Mouse (Mus musculus): ENCODE data around the gene Clic3. TPM values are rescaled to one million over a fixed set of nuclear protein-coding genes. Genes with fewer than 3 reads are reported as not detected.

Clic3 gene
- polyA plus RNA-seq, 1 experiment from 2014 or later = 1.4 TPM

DNA sequence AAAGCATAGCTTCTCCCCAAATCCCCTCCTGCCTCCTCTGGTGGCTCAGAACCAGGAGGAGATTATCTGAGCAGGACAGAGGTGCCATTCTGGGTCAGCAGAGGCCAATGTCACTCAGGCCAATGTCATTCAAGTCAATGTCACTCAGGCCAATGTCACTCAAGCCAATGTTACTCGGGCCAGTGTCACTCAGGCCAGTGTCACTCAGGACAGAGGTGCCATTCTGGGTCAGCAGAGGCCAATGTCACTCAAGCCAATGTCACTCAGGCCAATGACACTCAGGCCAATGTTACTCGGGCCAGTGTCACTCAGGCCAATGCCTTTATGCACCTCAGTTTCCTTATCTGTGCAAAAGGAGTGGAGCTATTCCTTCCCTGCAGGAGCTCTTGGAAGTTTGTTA lies 15.9 kb downstream of the Clic3 start:
- DNase-seq (no peak), ATAC-seq (peak; percentile 81)
- Histone ChIP-seq H3K4me1 (ENCODE audit: insufficient read depth) (no peaks in the 10 kb centered on the region), H3K9me3 (ENCODE audit: low read length) (no peaks in the 10 kb centered on the region), H3K27ac (ENCODE audit: low read depth) (no peak overlapping the region), H3K9ac (replicated peaks) (no peak overlapping the region), H3K4me3 (ENCODE audit: low read depth, low read length) (no peak overlapping the region), H3K4me2 (ENCODE audit: low read depth, low read length) (no peak overlapping the region), H3K36me3 (replicated peaks; ENCODE audit: insufficient read depth, low read length) (no peaks in the 10 kb centered on the region), H3K27me3 (ENCODE audit: insufficient read depth, low read length) (no peaks in the 10 kb centered on the region)
- TF ChIP-seq CTCF (IDR thresholded peaks at IDR 0.05; ENCODE audit: low read depth) (no peak), EP300 (IDR thresholded peaks at IDR 0.05; ENCODE audit: low read depth) (no peak)
- 81% methylated on average over 2 of the region's 2 CpGs for WGBS (ENCODE audit: insufficient replicate concordance)

DNA sequence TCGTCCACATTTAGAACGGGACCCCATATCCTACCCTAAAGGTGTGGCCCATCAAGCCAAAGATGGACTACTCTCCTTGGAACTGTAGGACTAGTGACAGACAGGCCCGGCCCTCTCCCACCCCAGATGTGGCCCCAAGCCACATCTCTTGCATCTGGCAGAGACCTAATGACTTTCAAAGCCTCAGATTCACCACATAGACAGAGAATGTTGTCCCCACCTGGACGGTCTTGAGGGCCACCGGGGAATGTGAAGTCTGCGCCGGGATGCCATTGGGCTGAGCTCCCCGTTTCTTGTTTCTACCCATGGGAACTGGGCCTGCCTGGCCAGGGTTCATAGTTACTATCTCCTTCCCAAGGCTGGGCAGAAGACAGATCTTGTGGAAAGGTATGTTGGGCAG lies 20.9 kb downstream of the Clic3 start:
- TF ChIP-seq CTCF (IDR thresholded peaks at IDR 0.05; ENCODE audit: low read depth) (no peak), EP300 (IDR thresholded peaks at IDR 0.05; ENCODE audit: low read depth) (no peak)
- 78% methylated on average over 8 of the region's 8 CpGs for WGBS (ENCODE audit: insufficient replicate concordance)
- no peaks in the 10 kb centered on the region for H3K27me3 ChIP-seq (ENCODE audit: insufficient read depth, low read length)
- no peak overlapping the region for H3K27ac ChIP-seq (ENCODE audit: low read depth)
- H3K4me1 ChIP-seq (ENCODE audit: insufficient read depth) = no peaks in the 10 kb centered on the region
- no peak for ATAC-seq
- no peak overlapping the region for H3K4me3 ChIP-seq (ENCODE audit: low read depth, low read length)
- DNase-seq = no peak
- no peaks in the 10 kb centered on the region for H3K36me3 ChIP-seq (replicated peaks; ENCODE audit: insufficient read depth, low read length)
- H3K9me3 ChIP-seq (ENCODE audit: low read length) = no peaks in the 10 kb centered on the region
- H3K9ac ChIP-seq (replicated peaks) = no peak overlapping the region
- no peak overlapping the region for H3K4me2 ChIP-seq (ENCODE audit: low read depth, low read length)

DNA sequence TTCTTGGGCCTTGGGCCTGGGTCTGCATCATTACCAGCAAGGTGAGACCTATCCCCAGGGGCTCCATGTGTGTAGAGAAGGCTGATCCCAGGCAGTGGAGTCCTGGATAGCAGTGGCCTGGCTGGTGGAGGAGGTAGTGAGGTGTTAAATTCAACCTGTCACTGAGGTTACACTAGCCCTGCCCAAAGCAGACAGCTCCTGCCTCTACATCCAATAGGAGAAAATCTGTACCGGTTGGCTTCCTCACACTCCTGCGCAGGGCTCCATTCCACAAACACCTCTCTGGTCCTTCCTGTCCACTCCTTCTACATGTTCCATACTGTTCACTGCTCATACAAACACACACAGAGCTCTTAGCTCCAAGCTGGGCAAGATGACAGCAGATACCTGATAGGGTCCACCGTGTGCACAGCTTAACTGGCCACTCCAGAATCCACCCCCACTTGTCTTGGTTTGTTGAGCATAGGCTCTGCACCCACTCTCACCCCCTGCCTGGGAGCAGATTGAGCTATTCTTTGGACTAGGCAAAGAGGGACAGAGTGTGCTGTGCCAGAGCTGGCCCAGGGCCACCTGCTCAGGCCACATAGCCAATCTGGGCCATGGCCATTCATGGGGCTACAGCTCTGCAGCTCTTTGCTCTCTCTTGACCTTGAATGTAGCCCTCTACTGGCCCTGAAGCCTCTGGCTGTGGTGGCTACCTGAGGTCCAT lies 21.5 kb downstream of the Clic3 start:
- 90% methylated on average over 3 of the region's 3 CpGs for WGBS (ENCODE audit: insufficient replicate concordance)

DNA sequence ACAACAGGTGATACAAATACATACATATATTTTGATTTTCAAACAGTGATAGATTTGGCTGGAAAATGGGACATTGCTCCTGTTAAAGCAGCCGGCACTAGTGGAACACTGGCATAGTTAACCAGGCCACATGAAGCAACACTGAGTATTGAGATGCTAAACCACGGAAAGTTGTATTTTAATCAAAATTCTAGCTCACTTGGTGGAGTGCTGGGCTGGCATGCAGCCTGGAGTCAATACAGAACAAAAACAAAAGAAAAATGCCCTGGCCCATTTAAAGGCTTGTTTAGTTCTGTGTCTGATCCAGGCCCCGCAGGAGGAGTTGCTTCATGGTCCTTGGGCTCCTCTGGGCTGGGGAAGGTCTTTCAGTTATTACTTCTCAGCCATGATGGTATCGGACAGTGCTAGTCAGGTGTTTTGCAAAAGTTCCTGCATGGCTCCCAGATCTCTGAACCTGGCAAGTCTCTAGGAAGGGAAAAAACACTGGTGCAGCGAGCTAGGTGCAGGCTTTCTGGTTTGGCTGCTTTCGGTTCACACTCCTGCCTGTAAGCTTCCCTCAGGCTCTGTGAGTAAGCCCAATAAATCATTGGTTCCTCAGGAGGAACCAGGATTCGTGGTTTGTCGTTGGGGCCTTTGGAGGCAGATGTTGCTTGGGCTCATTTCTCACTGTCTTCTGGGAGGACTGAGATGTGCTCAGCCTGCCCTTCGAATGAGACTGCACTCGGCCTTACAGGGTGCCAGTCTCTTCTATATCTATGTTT lies 23.1 kb downstream of the Clic3 start:
- no peaks in the 10 kb centered on the region for H3K36me3 ChIP-seq (replicated peaks; ENCODE audit: insufficient read depth, low read length)
- WGBS (ENCODE audit: insufficient replicate concordance) = 61% methylated on average over 10 of the region's 10 CpGs
- H3K9ac ChIP-seq (replicated peaks) = no peak overlapping the region
- H3K27ac ChIP-seq (ENCODE audit: low read depth) = no peak overlapping the region
- ATAC-seq = no peak
- H3K9me3 ChIP-seq (ENCODE audit: low read length) = no peaks in the 10 kb centered on the region
- no peak for TF ChIP-seq EP300 (IDR thresholded peaks at IDR 0.05; ENCODE audit: low read depth)
- no peak overlapping the region for H3K4me3 ChIP-seq (ENCODE audit: low read depth, low read length)
- no peak overlapping the region for H3K4me2 ChIP-seq (ENCODE audit: low read depth, low read length)
- DNase-seq = no peak
- H3K4me1 ChIP-seq (ENCODE audit: insufficient read depth) = 0 out of 2 replicates have a peak, but pooled peaks cover 2% of the 10 kb centered on the region
- H3K27me3 ChIP-seq (ENCODE audit: insufficient read depth, low read length) = no peaks in the 10 kb centered on the region

More for the DNA sequence above, 21.5 kb downstream of the Clic3 start:
- H3K36me3 ChIP-seq (replicated peaks; ENCODE audit: insufficient read depth, low read length) = no peaks in the 10 kb centered on the region
- no peaks in the 10 kb centered on the region for H3K4me1 ChIP-seq (ENCODE audit: insufficient read depth)
- H3K9me3 ChIP-seq (ENCODE audit: low read length) = no peaks in the 10 kb centered on the region
- no peak overlapping the region for H3K27ac ChIP-seq (ENCODE audit: low read depth)
- H3K4me3 ChIP-seq (ENCODE audit: low read depth, low read length) = no peak overlapping the region
- no peak overlapping the region for H3K9ac ChIP-seq (replicated peaks)
- no peak for DNase-seq
- TF ChIP-seq CTCF (IDR thresholded peaks at IDR 0.05; ENCODE audit: low read depth) (no peak), EP300 (IDR thresholded peaks at IDR 0.05; ENCODE audit: low read depth) (no peak)
- ATAC-seq = no peak
- no peak overlapping the region for H3K4me2 ChIP-seq (ENCODE audit: low read depth, low read length)
- no peaks in the 10 kb centered on the region for H3K27me3 ChIP-seq (ENCODE audit: insufficient read depth, low read length)

DNA sequence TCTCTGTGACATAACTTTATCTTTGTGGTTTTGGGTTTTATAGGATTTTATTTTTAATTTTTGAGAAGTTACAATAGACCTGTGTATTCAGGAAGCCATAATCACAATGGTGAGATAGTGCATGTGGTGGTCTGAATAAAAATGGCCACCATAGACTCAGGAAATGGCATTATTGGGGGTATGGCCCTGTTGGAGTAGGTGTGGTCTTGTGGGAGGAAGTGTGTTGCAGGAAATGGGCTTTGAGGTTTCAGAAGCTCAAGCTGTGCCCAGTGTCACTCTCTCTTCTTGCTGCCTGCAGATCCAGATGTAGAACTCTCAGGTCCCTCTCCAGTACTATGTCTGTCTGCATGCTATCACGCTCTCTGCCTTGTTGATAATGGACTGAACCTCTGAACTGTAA lies 23.9 kb downstream of the Clic3 start:
- TF ChIP-seq EP300 (IDR thresholded peaks at IDR 0.05; ENCODE audit: low read depth) (no peak), CTCF (IDR thresholded peaks at IDR 0.05; ENCODE audit: low read depth) (no peak)
- ATAC-seq (no peak), DNase-seq (no peak)
- Histone ChIP-seq H3K9ac (replicated peaks) (no peak overlapping the region), H3K4me3 (ENCODE audit: low read depth, low read length) (no peak overlapping the region), H3K27me3 (ENCODE audit: insufficient read depth, low read length) (no peaks in the 10 kb centered on the region), H3K4me2 (ENCODE audit: low read depth, low read length) (no peak overlapping the region), H3K27ac (ENCODE audit: low read depth) (no peak overlapping the region), H3K4me1 (ENCODE audit: insufficient read depth) (peaks cover 8% of the 10 kb centered on the region; the same call in 1 of the 2 replicates), H3K36me3 (replicated peaks; ENCODE audit: insufficient read depth, low read length) (no peaks in the 10 kb centered on the region), H3K9me3 (ENCODE audit: low read length) (no peaks in the 10 kb centered on the region)
- 71% methylated on average over 1 of the region's 1 CpGs for WGBS (ENCODE audit: insufficient replicate concordance)

DNA sequence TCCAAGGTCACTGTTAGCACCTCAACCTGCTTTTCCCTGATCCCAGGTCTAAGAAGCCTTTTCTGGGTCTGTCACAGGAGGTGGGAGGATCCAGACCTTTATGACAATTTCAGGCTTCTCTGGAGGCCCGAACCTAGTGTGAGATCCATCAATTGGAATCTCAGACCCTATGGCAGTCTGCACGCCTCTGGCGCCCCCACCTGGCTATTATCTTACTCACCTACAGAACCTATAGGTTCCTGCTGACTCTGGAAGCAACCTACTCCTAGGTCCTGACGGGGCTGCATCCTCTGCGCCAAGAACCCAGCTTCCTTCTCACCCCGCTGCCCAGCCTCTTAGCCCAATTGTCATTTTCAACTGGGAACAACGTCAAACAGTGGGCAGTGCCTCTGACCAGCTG lies 26.3 kb downstream of the Clic3 start:
- no peaks in the 10 kb centered on the region for H3K27me3 ChIP-seq (ENCODE audit: insufficient read depth, low read length)
- H3K4me3 ChIP-seq (ENCODE audit: low read depth, low read length) = no peak overlapping the region
- H3K27ac ChIP-seq (ENCODE audit: low read depth) = no peak overlapping the region
- no peaks in the 10 kb centered on the region for H3K9me3 ChIP-seq (ENCODE audit: low read length)
- WGBS (ENCODE audit: insufficient replicate concordance) = 8% methylated on average over 7 of the region's 7 CpGs
- H3K4me2 ChIP-seq (ENCODE audit: low read depth, low read length) = no peak overlapping the region
- TF ChIP-seq EP300 (IDR thresholded peaks at IDR 0.05; ENCODE audit: low read depth) (no peak), CTCF (IDR thresholded peaks at IDR 0.05; ENCODE audit: low read depth) (peak; percentile 74)
- DNase-seq (peak; percentile 79), ATAC-seq (no peak)
- no peaks in the 10 kb centered on the region for H3K36me3 ChIP-seq (replicated peaks; ENCODE audit: insufficient read depth, low read length)
- H3K4me1 ChIP-seq (ENCODE audit: insufficient read depth) = peaks cover 9% of the 10 kb centered on the region; the same call in 1 of the 2 replicates
- no peak overlapping the region for H3K9ac ChIP-seq (replicated peaks)
